Mouse (Mus musculus) heart, postnatal 0 days (tissue): ENCODE data around the gene Chrm4. TPM values are rescaled to one million over a fixed set of nuclear protein-coding genes. Genes with fewer than 3 reads are reported as not detected.

Experiments used
- ATAC-seq: fragments of 200-750 bp; cut with Nextera tagmentation; 2 replicates; pipeline ENCODE4 v1.8.0; 2017; ENCODE audit warnings: low read depth, moderate number of reproducible peaks, moderate library complexity; ENCODE audit not compliant: insufficient read depth
- DNase-seq: peaks from one replicate; pipeline ENCODE4 v3.0.0-alpha.2; 2016; ENCODE audit warnings: low spot score
- H3K27ac ChIP-seq: fragments of 300-500 bp; sonication (generic); 2 replicates; pipeline ENCODE4 v1.5.1; 2014; ENCODE audit warnings: low read depth, mild to moderate bottlenecking
- H3K27me3 ChIP-seq: fragments of 300-500 bp; sonication (generic); 2 replicates; pipeline ENCODE4 v1.6.1; 2014; ENCODE audit warnings: low read length, mixed read lengths; ENCODE audit not compliant: control insufficient read depth, insufficient read depth
- H3K36me3 ChIP-seq: fragments of 300-500 bp; sonication (generic); replicated peaks from 2 replicates; pipeline ENCODE4 v1.6.1; 2014; ENCODE audit warnings: low read length, mixed read lengths; ENCODE audit not compliant: control insufficient read depth, insufficient read depth
- H3K4me1 ChIP-seq: fragments of 300-500 bp; sonication (generic); 2 replicates; pipeline ENCODE4 v1.6.1; 2014; ENCODE audit warnings: antibody characterized with exemption; ENCODE audit not compliant: control insufficient read depth, insufficient read depth
- H3K4me2 ChIP-seq: fragments of 300-500 bp; sonication (generic); 2 replicates; pipeline ENCODE4 v1.6.1; 2014; ENCODE audit warnings: low read depth, mild to moderate bottlenecking, low read length, moderate library complexity
- H3K4me3 ChIP-seq: fragments of 300-500 bp; sonication (generic); 2 replicates; pipeline ENCODE4 v1.5.1; 2014; ENCODE audit warnings: low read depth, low read length
- H3K9ac ChIP-seq: fragments of 300-500 bp; sonication (generic); replicated peaks from 2 replicates; pipeline ENCODE4 v1.6.1; 2014; ENCODE audit warnings: low read depth, low read length, mixed read lengths
- H3K9me3 ChIP-seq: fragments of 300-500 bp; sonication (generic); replicated peaks from 2 replicates; pipeline ENCODE4 v1.6.1; 2016; ENCODE audit warnings: low read length; ENCODE audit not compliant: control insufficient read depth
- CTCF ChIP-seq: IDR thresholded peaks from 2 replicates; pipeline ENCODE4 v1.5.1; 2016; ENCODE audit warnings: antibody characterized with exemption, control low read depth, low read depth
- EP300 ChIP-seq: IDR thresholded peaks from 2 replicates; pipeline ENCODE4 v1.6.1; 2016; ENCODE audit warnings: antibody characterized with exemption, low read depth
- WGBS: fragments of 180-500 bp; shearing (Covaris S2); extraction: QIAGEN DNeasy Blood & Tissue Kit; methylation state at CpG from one replicate; pipeline ENCODE4 v1.1.7; 2014; 5-methylcytosine and 5-hydroxymethylcytosine counted together
- polyA plus RNA-seq: library from polyadenylated mRNA; unstranded; fragments of >200 nt; fragmentation: Nextera tagmentation; extraction: Ambion mirVana; gene quantifications from 2 replicates; pipeline ENCODE4 v1.2.1, GENCODE M21; 2015
- total RNA-seq: library from RNA; depleted of rRNA; stranded (reverse); fragments of >200 nt; gene quantifications from 2 replicates; pipeline ENCODE4 v1.2.3, GENCODE M21; 2014; ENCODE audit warnings: low replicate concordance

Chrm4 gene
- total and polyA plus RNA-seq, 2 experiments from 2014 or later = not detected

GRCm38 (mm10) chr2:91917096-91917495 lies 10.0 kb upstream of the Chrm4 start:
- Histone ChIP-seq H3K9ac (no peak overlapping the region), H3K9me3 (no peaks in the 10 kb centered on the region), H3K36me3 (peaks cover 62% of the 10 kb centered on the region), H3K4me1 (peaks cover 3% of the 10 kb centered on the region), H3K4me3 (no peak overlapping the region), H3K4me2 (no peak overlapping the region), H3K27ac (no peak overlapping the region), H3K27me3 (peaks cover 10% of the 10 kb centered on the region)
- 97% methylated on average over 7 of the region's 7 CpGs for WGBS
- DNase-seq (no peak), ATAC-seq (no peak)
- TF ChIP-seq CTCF (no peak), EP300 (no peak)

- no peak overlapping the region for H3K27ac ChIP-seq
- no peak overlapping the region for H3K4me2 ChIP-seq
- peaks cover 36% of the 10 kb centered on the region for H3K36me3 ChIP-seq
- DNase-seq = no peak
- no peaks in the 10 kb centered on the region for H3K9me3 ChIP-seq
- H3K4me3 ChIP-seq = no peak overlapping the region
- H3K27me3 ChIP-seq = peaks cover 38% of the 10 kb centered on the region
- WGBS = 58% methylated on average over 4 of the region's 4 CpGs
- ATAC-seq = no peak
- peaks cover 8% of the 10 kb centered on the region for H3K4me1 ChIP-seq
- H3K9ac ChIP-seq = no peak overlapping the region
- no peak for TF ChIP-seq EP300
- TF ChIP-seq CTCF = no peak
These were observed 6.9 kb upstream of the Chrm4 start for GRCm38 (mm10) chr2:91920130-91920529.

- Histone ChIP-seq H3K27ac (no peak overlapping the region), H3K36me3 (peaks cover 27% of the 10 kb centered on the region), H3K27me3 (peaks cover 41% of the 10 kb centered on the region), H3K4me3 (peak overlapping the region; percentile 53), H3K4me1 (peaks cover 8% of the 10 kb centered on the region), H3K9ac (no peak overlapping the region), H3K9me3 (no peaks in the 10 kb centered on the region), H3K4me2 (peak overlapping the region; percentile 74)
- WGBS = 3% methylated on average over 31 of the region's 31 CpGs
- no peak for TF ChIP-seq CTCF
- TF ChIP-seq EP300 = no peak
- DNase-seq = peak; percentile 53
- peak; percentile 59 for ATAC-seq
These were observed 5.8 kb upstream of the Chrm4 start for GRCm38 (mm10) chr2:91921181-91921789.

DNA sequence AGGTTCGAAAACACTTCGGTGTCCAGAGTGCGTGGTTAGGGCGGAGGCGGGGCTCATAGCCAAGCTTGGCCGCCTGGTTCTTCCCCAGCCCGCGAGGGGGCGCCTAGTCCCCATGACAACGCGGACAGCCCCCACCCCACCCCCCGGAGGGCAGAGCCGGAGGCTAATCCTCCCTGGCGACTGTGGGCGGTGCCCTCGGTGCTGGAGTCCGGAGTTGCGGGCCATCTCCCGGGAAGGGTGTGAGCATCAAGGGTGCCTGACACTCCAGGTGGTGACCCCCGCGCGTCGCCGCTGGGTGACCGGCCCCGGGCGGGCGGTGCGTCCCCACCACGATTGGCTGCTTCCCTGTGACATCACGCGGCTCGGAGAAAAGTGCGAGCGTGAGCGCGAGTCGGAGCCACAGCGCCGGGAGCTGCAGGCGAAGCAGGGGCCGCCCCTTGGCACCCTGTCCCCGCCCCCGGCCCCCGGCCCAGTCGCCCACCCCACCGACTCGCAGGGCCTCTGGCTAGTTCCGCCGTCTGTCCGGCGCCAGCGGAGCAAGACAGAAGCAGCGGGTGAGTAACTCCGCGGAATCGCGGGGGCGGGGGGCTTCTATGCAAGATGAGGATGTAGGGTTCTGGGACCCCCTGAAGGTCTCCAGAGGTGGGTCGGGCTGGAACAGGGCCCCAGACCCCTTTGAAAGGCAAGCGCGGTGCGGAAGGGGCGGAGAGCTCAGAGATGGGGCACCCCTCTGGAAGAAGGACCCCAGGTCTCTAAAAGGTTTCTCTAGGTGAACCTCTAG lies 5.1 kb upstream of the Chrm4 start:
- 2% methylated on average over 63 of the region's 64 CpGs for WGBS
- Histone ChIP-seq H3K4me2 (peak overlapping the region; percentile 74), H3K9ac (no peak overlapping the region), H3K9me3 (no peaks in the 10 kb centered on the region), H3K27ac (no peak overlapping the region), H3K27me3 (peaks cover 41% of the 10 kb centered on the region), H3K36me3 (peaks cover 21% of the 10 kb centered on the region), H3K4me3 (peak overlapping the region; percentile 53), H3K4me1 (peaks cover 8% of the 10 kb centered on the region)
- ATAC-seq (peak; percentile 28), DNase-seq (no peak)
- TF ChIP-seq CTCF = peak; percentile 20; the same call in 1 of the 2 replicates
- TF ChIP-seq EP300 = no peak

DNA sequence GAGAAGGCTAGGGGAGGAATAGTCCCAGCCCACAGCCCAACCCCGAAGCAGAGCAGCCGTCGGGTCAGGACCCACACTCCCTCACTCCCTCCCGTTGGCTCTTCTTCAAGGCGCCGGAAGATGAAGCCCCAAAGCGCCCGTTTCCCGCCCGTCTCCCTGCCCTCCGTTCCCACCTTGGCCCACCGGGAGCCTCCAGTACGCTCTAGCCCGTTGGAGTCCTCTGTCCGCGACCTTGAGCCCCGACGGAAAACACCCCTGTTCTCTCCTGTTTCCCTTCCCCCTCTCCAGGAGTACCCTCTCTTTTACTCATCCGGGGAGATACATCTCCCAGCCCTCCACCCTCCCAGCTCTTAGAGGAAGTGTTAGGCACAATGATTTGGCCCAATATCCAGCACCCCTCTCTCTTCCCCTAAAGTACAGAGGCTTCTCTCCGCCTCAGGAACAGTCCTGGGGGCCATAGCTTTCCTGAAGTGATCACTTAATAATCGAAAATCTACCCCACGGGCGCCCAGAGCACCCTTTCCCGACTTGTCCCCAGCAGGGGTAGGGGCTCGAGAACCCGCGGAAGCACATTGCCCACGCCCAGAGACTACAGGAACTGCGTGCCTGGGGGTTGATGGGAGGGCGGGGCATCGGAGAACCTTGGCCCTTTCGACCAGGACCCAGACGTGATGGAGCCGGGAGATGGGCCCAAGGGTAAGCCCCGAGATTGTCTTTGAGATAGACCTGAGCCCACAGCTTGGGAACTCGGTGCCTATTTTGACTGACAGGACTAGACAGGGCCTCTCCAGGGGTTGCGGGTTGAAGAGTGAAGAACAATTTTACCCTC lies 4.2 kb upstream of the Chrm4 start:
- Histone ChIP-seq H3K27me3 (peaks cover 41% of the 10 kb centered on the region), H3K4me1 (peaks cover 8% of the 10 kb centered on the region), H3K36me3 (peaks cover 13% of the 10 kb centered on the region), H3K27ac (no peak overlapping the region), H3K9ac (no peak overlapping the region), H3K4me3 (peak overlapping the region; percentile 53), H3K9me3 (no peaks in the 10 kb centered on the region), H3K4me2 (peak overlapping the region; percentile 74)
- TF ChIP-seq CTCF = no peak
- TF ChIP-seq EP300 = no peak
- no peak for DNase-seq
- WGBS = 2% methylated on average over 33 of the region's 37 CpGs
- ATAC-seq = no peak
